Mouse (Mus musculus) hindbrain, postnatal 0 days (tissue): Measurements from ENCODE around the gene Rptor. TPM values are rescaled to one million over a fixed set of nuclear protein-coding genes. Genes with fewer than 3 reads are reported as not detected.

Experiments
- ATAC-seq: fragments of 200-750 bp; cut with Nextera tagmentation; 2 replicates; pipeline ENCODE4 v1.8.0; 2017; ENCODE audit warnings: mild to moderate bottlenecking, moderate TSS enrichment, moderate library complexity
- DNase-seq: peaks from one replicate; pipeline ENCODE4 v3.0.0-alpha.2; 2015; ENCODE audit warnings: low spot score
- H3K27ac ChIP-seq: fragments of 300-500 bp; sonication (generic); 2 replicates; pipeline ENCODE4 v1.5.1; 2014; ENCODE audit warnings: mild to moderate bottlenecking
- H3K27me3 ChIP-seq: fragments of 300-500 bp; sonication (generic); 2 replicates; pipeline ENCODE4 v1.6.1; 2014; ENCODE audit warnings: low read length, mixed read lengths; ENCODE audit not compliant: insufficient read depth
- H3K36me3 ChIP-seq: fragments of 300-500 bp; sonication (generic); 2 replicates; pipeline ENCODE4 v1.6.1; 2014; ENCODE audit warnings: low read length, mixed read lengths; ENCODE audit not compliant: insufficient read depth
- H3K4me1 ChIP-seq: fragments of 300-500 bp; sonication (generic); 2 replicates; pipeline ENCODE4 v1.6.1; 2014; ENCODE audit warnings: antibody characterized with exemption, low read length, mixed read lengths; ENCODE audit not compliant: insufficient read depth
- H3K4me2 ChIP-seq: fragments of 300-500 bp; sonication (generic); 2 replicates; pipeline ENCODE4 v1.6.1; 2014; ENCODE audit warnings: low read depth, mild to moderate bottlenecking, low read length, moderate library complexity, mixed read lengths
- H3K4me3 ChIP-seq: fragments of 300-500 bp; sonication (generic); 2 replicates; pipeline ENCODE4 v1.5.1; 2014; ENCODE audit warnings: low read length
- H3K9ac ChIP-seq: fragments of 300-500 bp; sonication (generic); replicated peaks from 2 replicates; pipeline ENCODE4 v1.6.1; 2014; ENCODE audit warnings: mild to moderate bottlenecking, low read length, moderate library complexity, mixed read lengths
- H3K9me3 ChIP-seq: fragments of 300-500 bp; sonication (generic); 2 replicates; pipeline ENCODE4 v1.6.1; 2016; ENCODE audit warnings: low read length, mixed read lengths
- CTCF ChIP-seq: IDR thresholded peaks from 2 replicates; pipeline ENCODE4 v1.5.1; 2016; ENCODE audit warnings: antibody characterized with exemption, control low read depth, low read depth
- WGBS: fragments of 180-500 bp; shearing (Covaris S2); extraction: QIAGEN DNeasy Blood & Tissue Kit; methylation state at CpG from one replicate; pipeline ENCODE4 v1.1.7; 2014; 5-methylcytosine and 5-hydroxymethylcytosine counted together
- polyA plus RNA-seq: library from polyadenylated mRNA; unstranded; fragments of >200 nt; fragmentation: Nextera tagmentation; extraction: Ambion mirVana; gene quantifications from 2 replicates; pipeline ENCODE4 v1.2.1, GENCODE M21; 2015
- total RNA-seq: library from RNA; depleted of rRNA; stranded (reverse); fragments of >200 nt; gene quantifications from 2 replicates; pipeline ENCODE4 v1.2.3, GENCODE M21; 2014

The Rptor gene
- total and polyA plus RNA-seq, 2 experiments from 2014 or later: 8.7 to 69.0 TPM

GRCm38 (mm10) chr11:119563166-119563565 is 39.5 kb upstream of the Rptor start:
- Histone ChIP-seq H3K4me2 (no peak overlapping the region), H3K27me3 (no peaks in the 10 kb centered on the region), H3K9me3 (no peaks in the 10 kb centered on the region), H3K4me3 (no peak overlapping the region), H3K4me1 (peaks cover 14% of the 10 kb centered on the region), H3K27ac (no peak overlapping the region), H3K9ac (no peak overlapping the region), H3K36me3 (no peaks in the 10 kb centered on the region)
- TF ChIP-seq CTCF: no peak
- 52% methylated on average over 9 of the region's 9 CpGs for WGBS
- ATAC-seq (no peak), DNase-seq (no peak)

GRCm38 (mm10) chr11:119564383-119564782 is 38.3 kb upstream of the Rptor start:
- Histone ChIP-seq H3K36me3 (no peaks in the 10 kb centered on the region), H3K4me1 (peaks cover 1% of the 10 kb centered on the region), H3K4me2 (no peak overlapping the region), H3K9me3 (no peaks in the 10 kb centered on the region), H3K4me3 (no peak overlapping the region), H3K9ac (no peak overlapping the region), H3K27me3 (no peaks in the 10 kb centered on the region), H3K27ac (no peak overlapping the region)
- DNase-seq: no peak
- 80% methylated on average over 10 of the region's 10 CpGs for WGBS
- TF ChIP-seq CTCF: no peak
- ATAC-seq: no peak

- no peak overlapping the region for H3K27ac ChIP-seq
- H3K4me2 ChIP-seq: no peak overlapping the region
- ATAC-seq: 0 out of 2 replicates have a peak, but pooled peaks have one; percentile 21
- H3K27me3 ChIP-seq: no peaks in the 10 kb centered on the region
- TF ChIP-seq CTCF: no peak
- no peak overlapping the region for H3K4me3 ChIP-seq
- no peaks in the 10 kb centered on the region for H3K4me1 ChIP-seq
- WGBS: 43% methylated on average over 7 of the region's 7 CpGs
- H3K9ac ChIP-seq: no peak overlapping the region
- no peak for DNase-seq
- no peaks in the 10 kb centered on the region for H3K36me3 ChIP-seq
- no peaks in the 10 kb centered on the region for H3K9me3 ChIP-seq
These were observed 37.7 kb upstream of the Rptor start for GRCm38 (mm10) chr11:119565021-119565420.

GRCm38 (mm10) chr11:119565684-119566083 is 37.0 kb upstream of the Rptor start:
- no peak overlapping the region for H3K4me3 ChIP-seq
- H3K36me3 ChIP-seq: no peaks in the 10 kb centered on the region
- no peaks in the 10 kb centered on the region for H3K9me3 ChIP-seq
- H3K4me1 ChIP-seq: no peaks in the 10 kb centered on the region
- DNase-seq (no peak), ATAC-seq (no peak)
- 25% methylated on average over 10 of the region's 10 CpGs for WGBS
- no peak overlapping the region for H3K27ac ChIP-seq
- no peak overlapping the region for H3K9ac ChIP-seq
- H3K4me2 ChIP-seq: no peak overlapping the region
- H3K27me3 ChIP-seq: no peaks in the 10 kb centered on the region
- TF ChIP-seq CTCF: no peak

- no peak overlapping the region for H3K4me3 ChIP-seq
- no peaks in the 10 kb centered on the region for H3K9me3 ChIP-seq
- DNase-seq: no peak
- no peak overlapping the region for H3K9ac ChIP-seq
- no peaks in the 10 kb centered on the region for H3K4me1 ChIP-seq
- TF ChIP-seq CTCF: no peak
- no peak overlapping the region for H3K27ac ChIP-seq
- H3K4me2 ChIP-seq: no peak overlapping the region
- no peak for ATAC-seq
- 58% methylated on average over 5 of the region's 5 CpGs for WGBS
- no peaks in the 10 kb centered on the region for H3K27me3 ChIP-seq
- H3K36me3 ChIP-seq: no peaks in the 10 kb centered on the region
These were observed 36.5 kb upstream of the Rptor start for GRCm38 (mm10) chr11:119566188-119566587.

GRCm38 (mm10) chr11:119572316-119573010 is 30.2 kb upstream of the Rptor start:
- H3K27me3 ChIP-seq: no peaks in the 10 kb centered on the region
- H3K4me2 ChIP-seq: no peak overlapping the region
- WGBS: 38% methylated on average over 15 of the region's 15 CpGs
- H3K9me3 ChIP-seq: no peaks in the 10 kb centered on the region
- H3K27ac ChIP-seq: no peak overlapping the region
- DNase-seq (no peak), ATAC-seq (no peak)
- H3K4me1 ChIP-seq: no peaks in the 10 kb centered on the region
- no peak for TF ChIP-seq CTCF
- H3K9ac ChIP-seq: no peak overlapping the region
- no peak overlapping the region for H3K4me3 ChIP-seq
- no peaks in the 10 kb centered on the region for H3K36me3 ChIP-seq

GRCm38 (mm10) chr11:119576855-119577254 is 25.9 kb upstream of the Rptor start:
- Histone ChIP-seq H3K27ac (no peak overlapping the region), H3K36me3 (no peaks in the 10 kb centered on the region), H3K9ac (no peak overlapping the region), H3K27me3 (no peaks in the 10 kb centered on the region), H3K9me3 (no peaks in the 10 kb centered on the region), H3K4me3 (no peak overlapping the region), H3K4me2 (no peak overlapping the region), H3K4me1 (no peaks in the 10 kb centered on the region)
- TF ChIP-seq CTCF: no peak
- WGBS: 12% methylated on average over 4 of the region's 4 CpGs
- ATAC-seq (no peak), DNase-seq (no peak)
